Mouse (Mus musculus): ENCODE data around the gene Eml1. TPM values are rescaled to one million over a fixed set of nuclear protein-coding genes. Genes with fewer than 3 reads are reported as not detected.

Eml1 gene
- polyA plus RNA-seq, 1 experiment from 2014 or later = 89.4 TPM

GRCm38 (mm10) chr12:108374689-108375088 lies 3.9 kb downstream of the Eml1 start:
- H3K27ac ChIP-seq (replicated peaks) = no peak overlapping the region
- no peak overlapping the region for H3K4me3 ChIP-seq
- no peak overlapping the region for H3K4me2 ChIP-seq (replicated peaks)
- no peaks in the 10 kb centered on the region for H3K4me1 ChIP-seq
- no peaks in the 10 kb centered on the region for H3K9me3 ChIP-seq
- ATAC-seq (ENCODE audit: low FRiP score, low read depth) = no peak
- WGBS = 80% methylated on average over 8 of the region's 8 CpGs
- H3K36me3 ChIP-seq = no peaks in the 10 kb centered on the region
- no peak overlapping the region for H3K9ac ChIP-seq (replicated peaks)
- no peaks in the 10 kb centered on the region for H3K27me3 ChIP-seq

- H3K9ac ChIP-seq (replicated peaks) = no peak overlapping the region
- no peaks in the 10 kb centered on the region for H3K27me3 ChIP-seq
- H3K27ac ChIP-seq (replicated peaks) = no peak overlapping the region
- 87% methylated on average over 13 of the region's 13 CpGs for WGBS
- H3K4me3 ChIP-seq = no peak overlapping the region
- no peak overlapping the region for H3K4me2 ChIP-seq (replicated peaks)
- no peak for ATAC-seq (ENCODE audit: low FRiP score, low read depth)
- 0 out of 2 replicates have a peak, but pooled peaks cover 4% of the 10 kb centered on the region for H3K4me1 ChIP-seq
- no peaks in the 10 kb centered on the region for H3K9me3 ChIP-seq
- H3K36me3 ChIP-seq = no peaks in the 10 kb centered on the region
These were observed 7.8 kb downstream of the Eml1 start for GRCm38 (mm10) chr12:108378379-108379133.

GRCm38 (mm10) chr12:108386476-108387232 lies 15.9 kb downstream of the Eml1 start:
- H3K4me2 ChIP-seq (replicated peaks) = no peak overlapping the region
- H3K27me3 ChIP-seq = no peaks in the 10 kb centered on the region; the same call in 1 of the 2 replicates
- H3K4me3 ChIP-seq = no peak overlapping the region
- H3K27ac ChIP-seq (replicated peaks) = no peak overlapping the region
- no peaks in the 10 kb centered on the region for H3K36me3 ChIP-seq
- WGBS = 69% methylated on average over 13 of the region's 13 CpGs
- 0 out of 2 replicates have a peak overlapping the region, but pooled peaks have one; percentile 8 for H3K9ac ChIP-seq (replicated peaks)
- H3K4me1 ChIP-seq = peaks cover 14% of the 10 kb centered on the region; the same call in 1 of the 2 replicates
- no peaks in the 10 kb centered on the region for H3K9me3 ChIP-seq
- ATAC-seq (ENCODE audit: low FRiP score, low read depth) = no peak

GRCm38 (mm10) chr12:108389718-108390117 lies 19.0 kb downstream of the Eml1 start:
- no peaks in the 10 kb centered on the region; the same call in 1 of the 2 replicates for H3K27me3 ChIP-seq
- ATAC-seq (ENCODE audit: low FRiP score, low read depth) = no peak
- WGBS = 41% methylated on average over 3 of the region's 3 CpGs
- H3K4me2 ChIP-seq (replicated peaks) = no peak overlapping the region
- H3K4me1 ChIP-seq = peaks cover 16% of the 10 kb centered on the region
- no peak overlapping the region for H3K4me3 ChIP-seq
- no peaks in the 10 kb centered on the region for H3K9me3 ChIP-seq
- H3K27ac ChIP-seq (replicated peaks) = no peak overlapping the region
- no peak overlapping the region for H3K9ac ChIP-seq (replicated peaks)
- H3K36me3 ChIP-seq = no peaks in the 10 kb centered on the region

- no peaks in the 10 kb centered on the region for H3K27me3 ChIP-seq
- no peak overlapping the region for H3K9ac ChIP-seq (replicated peaks)
- H3K27ac ChIP-seq (replicated peaks) = no peak overlapping the region
- peaks cover 31% of the 10 kb centered on the region for H3K4me1 ChIP-seq
- no peaks in the 10 kb centered on the region for H3K9me3 ChIP-seq
- no peak for ATAC-seq (ENCODE audit: low FRiP score, low read depth)
- no peaks in the 10 kb centered on the region for H3K36me3 ChIP-seq
- no peak overlapping the region for H3K4me3 ChIP-seq
- 77% methylated on average over 12 of the region's 12 CpGs for WGBS
- no peak overlapping the region for H3K4me2 ChIP-seq (replicated peaks)
These were observed 21.7 kb downstream of the Eml1 start for GRCm38 (mm10) chr12:108392254-108393044.

GRCm38 (mm10) chr12:108393082-108393481 lies 22.3 kb downstream of the Eml1 start:
- no peaks in the 10 kb centered on the region for H3K36me3 ChIP-seq
- no peak overlapping the region for H3K4me2 ChIP-seq (replicated peaks)
- H3K9me3 ChIP-seq = no peaks in the 10 kb centered on the region
- peaks cover 36% of the 10 kb centered on the region for H3K4me1 ChIP-seq
- H3K27ac ChIP-seq (replicated peaks) = no peak overlapping the region
- no peaks in the 10 kb centered on the region for H3K27me3 ChIP-seq
- WGBS = 90% methylated on average over 4 of the region's 4 CpGs
- no peak for ATAC-seq (ENCODE audit: low FRiP score, low read depth)
- H3K9ac ChIP-seq (replicated peaks) = no peak overlapping the region
- no peak overlapping the region for H3K4me3 ChIP-seq

GRCm38 (mm10) chr12:108393637-108394036 lies 22.9 kb downstream of the Eml1 start:
- Histone ChIP-seq H3K27me3 (no peaks in the 10 kb centered on the region), H3K4me3 (no peak overlapping the region), H3K36me3 (no peaks in the 10 kb centered on the region), H3K9ac (replicated peaks) (no peak overlapping the region), H3K4me1 (peaks cover 37% of the 10 kb centered on the region), H3K9me3 (no peaks in the 10 kb centered on the region), H3K27ac (replicated peaks) (no peak overlapping the region), H3K4me2 (replicated peaks) (no peak overlapping the region)
- ATAC-seq (ENCODE audit: low FRiP score, low read depth) = no peak
- 82% methylated on average over 4 of the region's 4 CpGs for WGBS

GRCm38 (mm10) chr12:108394534-108395284 lies 24.0 kb downstream of the Eml1 start:
- WGBS = 90% methylated on average over 17 of the region's 17 CpGs
- Histone ChIP-seq H3K27me3 (no peaks in the 10 kb centered on the region), H3K4me3 (no peak overlapping the region), H3K4me1 (peaks cover 37% of the 10 kb centered on the region), H3K9me3 (no peaks in the 10 kb centered on the region), H3K27ac (replicated peaks) (peak overlapping the region; percentile 90; the same call in 1 of the 2 replicates), H3K36me3 (no peaks in the 10 kb centered on the region), H3K9ac (replicated peaks) (no peak overlapping the region), H3K4me2 (replicated peaks) (no peak overlapping the region)
- ATAC-seq (ENCODE audit: low FRiP score, low read depth) = no peak

GRCm38 (mm10) chr12:108395285-108395660 lies 24.5 kb downstream of the Eml1 start:
- H3K4me3 ChIP-seq = no peak overlapping the region
- H3K9ac ChIP-seq (replicated peaks) = 0 out of 2 replicates have a peak overlapping the region, but pooled peaks have one; percentile 3
- H3K27me3 ChIP-seq = no peaks in the 10 kb centered on the region
- no peaks in the 10 kb centered on the region for H3K36me3 ChIP-seq
- 73% methylated on average over 6 of the region's 6 CpGs for WGBS
- H3K4me2 ChIP-seq (replicated peaks) = no peak overlapping the region
- peak; percentile 1; the same call in 1 of the 2 replicates for ATAC-seq (ENCODE audit: low FRiP score, low read depth)
- H3K9me3 ChIP-seq = no peaks in the 10 kb centered on the region
- H3K4me1 ChIP-seq = peaks cover 37% of the 10 kb centered on the region
- peak overlapping the region; percentile 90 for H3K27ac ChIP-seq (replicated peaks)

GRCm38 (mm10) chr12:108396081-108396947 lies 25.6 kb downstream of the Eml1 start:
- 52% methylated on average over 11 of the region's 11 CpGs for WGBS
- Histone ChIP-seq H3K27me3 (no peaks in the 10 kb centered on the region), H3K9ac (replicated peaks) (no peak overlapping the region), H3K36me3 (no peaks in the 10 kb centered on the region), H3K9me3 (no peaks in the 10 kb centered on the region), H3K4me3 (no peak overlapping the region), H3K4me1 (peaks cover 39% of the 10 kb centered on the region), H3K4me2 (replicated peaks) (peak overlapping the region; percentile 9; the same call in 1 of the 2 replicates), H3K27ac (replicated peaks) (peak overlapping the region; percentile 90)
- peak; percentile 97 for ATAC-seq (ENCODE audit: low FRiP score, low read depth)

Data from midbrain, embryonic 12.5 days (tissue).